Mouse (Mus musculus) gastrocnemius, adult 18-20 months (tissue): ENCODE results near the gene Tuba1b. TPM values are rescaled to one million over a fixed set of nuclear protein-coding genes. Genes with fewer than 3 reads are reported as not detected.
A peak's percentile ranks its signal among the peaks of the same experiment; 100 is the strongest.
"Not testable (repeated sequence)": the region's sequence is repeated elsewhere in the genome, so short reads cannot be mapped to it uniquely, and the experiment has no call there.

ENCODE experiments used
- DNase-seq: peaks from one replicate; pipeline ENCODE4 v3.0.0; 2021; ENCODE audit warnings: low spot score
- long read RNA-seq, 2 experiments: library from polyadenylated mRNA; stranded (forward); transcript quantifications; one replicate each; pipeline ENCODE4 v2.0.0; 2021
- total RNA-seq, 2 experiments: library from RNA; stranded (reverse); gene quantifications; 2 replicates each; pipeline ENCODE4 v1.2.3; 2021

The Tuba1b gene
- 10 to 100 TPM; 15.6 to 29.6 TPM for total RNA-seq
- long read RNA-seq, experiment 1, transcript Tuba1b-201 (4 exons, 1,743 nt) = major isoform, 79 of 83 reads
- long read RNA-seq, experiment 1, partial matches to known transcripts = 4 of 83 reads
- long read RNA-seq, experiment 1, other reads (novel, unspliced or antisense) = 0 of 83 reads
- long read RNA-seq, experiment 2, transcript Tuba1b-201 (4 exons, 1,743 nt) = major isoform, 48 of 54 reads
- long read RNA-seq, experiment 2, partial matches to known transcripts = 2 of 54 reads
- long read RNA-seq, experiment 2, other reads (novel, unspliced or antisense) = 4 of 54 reads

GRCm38 (mm10) chr15:98934217-98934839, at the start of gene Tuba1b:
Tuba1b (minus strand) TSS chr15:98934565.
- DNase-seq = peak; percentile 84

- no peak for DNase-seq
Measured at GRCm38 (mm10) chr15:98983431-98984081, 49.2 kb upstream of the Tuba1b start.

GRCm38 (mm10) chr15:98982100-98982499, 47.7 kb upstream of the Tuba1b start:
- DNase-seq = no peak

DNA sequence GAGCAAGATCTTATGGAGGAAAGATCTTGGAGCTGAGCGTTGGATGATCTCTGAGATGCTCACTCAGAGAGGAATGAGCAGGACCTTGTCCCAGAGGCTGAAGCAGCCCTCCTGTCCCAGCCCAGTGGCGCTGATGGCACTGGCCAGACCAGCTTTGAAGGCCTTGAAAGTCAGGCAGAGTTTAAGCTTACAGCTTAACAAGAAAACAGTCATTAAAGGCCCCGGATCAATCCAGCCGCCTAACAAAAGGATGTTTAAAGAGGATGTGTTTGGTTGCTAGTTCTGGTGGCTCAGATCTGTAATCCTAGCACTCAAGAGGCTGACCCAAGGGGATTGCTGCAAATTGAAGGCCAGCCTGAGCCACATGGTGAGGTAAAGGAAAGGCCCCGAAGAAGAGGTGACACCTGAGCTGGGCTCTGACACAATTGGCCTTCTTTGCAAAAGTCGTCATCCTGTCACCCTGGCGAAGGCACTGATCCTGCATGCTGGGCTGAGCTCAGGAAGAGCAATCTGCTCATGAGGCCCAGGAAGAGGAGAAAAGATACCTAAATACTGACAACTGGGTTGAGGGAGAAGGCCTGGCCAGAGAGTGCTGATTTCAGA, 45.7 kb upstream of the Tuba1b start:
- DNase-seq = no peak

DNA sequence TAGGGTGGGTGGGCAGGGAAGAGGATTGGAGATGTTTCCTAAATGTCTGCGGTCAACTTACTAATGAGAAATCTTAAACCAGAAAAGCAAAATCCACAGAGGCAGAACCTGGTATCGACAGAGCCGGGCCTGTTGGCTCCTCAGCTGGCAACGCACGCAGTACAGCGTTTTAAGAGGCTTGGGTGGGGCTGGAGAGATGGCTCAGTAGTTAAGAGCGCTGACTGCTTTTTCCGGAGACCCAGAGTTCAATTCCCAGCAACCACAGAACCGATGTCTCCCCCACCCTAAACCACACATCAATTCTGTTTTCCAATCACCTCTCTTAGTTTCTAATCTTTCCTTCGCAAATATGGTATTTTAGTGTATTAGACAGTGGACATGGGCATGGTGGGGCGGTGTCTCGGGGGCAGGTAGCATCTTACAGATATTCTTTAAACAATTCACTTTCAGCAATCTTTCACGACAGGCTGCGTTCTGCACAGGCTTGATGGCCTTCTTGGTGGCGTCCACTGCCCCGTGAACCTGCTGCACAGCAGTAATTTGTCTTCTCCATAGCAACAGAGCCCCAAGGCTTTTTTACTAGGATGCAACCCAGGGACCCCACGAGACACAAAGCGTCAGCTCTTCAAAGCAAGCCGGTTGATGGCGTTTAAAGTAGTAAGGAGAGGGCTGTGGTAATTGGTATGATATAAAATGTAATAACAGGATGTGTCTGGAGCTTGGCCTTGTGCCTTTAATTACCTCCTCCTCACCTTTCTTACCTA, 44.2 kb upstream of the Tuba1b start:
- no peak for DNase-seq

- DNase-seq = peak; percentile 93
Measured at GRCm38 (mm10) chr15:98977759-98978408, 43.5 kb upstream of the Tuba1b start.

DNA sequence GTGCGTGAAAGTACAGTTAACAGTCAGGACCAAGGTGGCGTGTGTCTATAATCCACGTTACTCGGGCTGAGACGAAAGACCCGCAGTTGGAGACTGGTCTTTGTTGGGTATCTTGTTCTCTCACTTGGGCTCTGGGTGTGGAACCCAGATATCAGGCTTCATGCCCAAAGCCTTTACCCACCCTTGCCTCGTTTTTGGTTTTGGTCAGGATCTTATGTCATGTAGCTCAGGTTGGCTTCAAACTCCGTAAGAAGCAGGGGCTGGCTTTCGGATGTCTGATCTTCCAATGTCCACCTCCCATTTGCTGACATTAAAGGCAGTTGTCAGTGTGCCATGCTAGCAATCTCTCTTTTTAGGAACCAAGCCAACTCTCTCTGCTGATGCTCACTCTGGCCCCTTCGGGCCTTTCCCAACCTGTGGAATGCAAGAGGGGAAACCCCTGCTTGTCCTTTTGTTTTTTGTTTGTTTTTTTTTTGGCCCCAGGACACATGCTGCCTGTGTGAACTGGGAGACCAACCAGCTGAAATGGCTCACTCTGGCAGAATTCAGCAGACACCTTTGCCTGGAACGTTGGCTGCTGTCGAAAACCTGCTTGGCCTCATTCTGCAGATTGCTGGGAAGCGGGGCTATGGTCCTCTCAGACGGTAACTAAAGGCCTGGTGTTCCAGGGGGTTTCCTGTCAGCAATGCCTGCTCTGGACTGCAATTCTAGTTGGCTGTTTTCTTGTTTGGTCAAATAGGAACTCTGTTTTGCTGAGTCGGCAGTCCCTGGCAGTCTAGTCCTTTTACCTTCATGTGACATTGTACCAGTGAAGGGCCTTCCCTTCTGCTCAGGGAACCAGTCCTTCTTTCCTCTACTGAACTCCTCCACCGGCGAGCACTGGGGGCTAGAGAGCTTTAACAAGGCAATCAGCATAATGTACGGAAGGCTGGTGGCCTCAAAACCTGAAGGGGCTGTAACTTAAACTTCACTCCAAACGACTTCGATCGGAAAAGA, 42.7 kb upstream of the Tuba1b start:
- no peak for DNase-seq

DNA sequence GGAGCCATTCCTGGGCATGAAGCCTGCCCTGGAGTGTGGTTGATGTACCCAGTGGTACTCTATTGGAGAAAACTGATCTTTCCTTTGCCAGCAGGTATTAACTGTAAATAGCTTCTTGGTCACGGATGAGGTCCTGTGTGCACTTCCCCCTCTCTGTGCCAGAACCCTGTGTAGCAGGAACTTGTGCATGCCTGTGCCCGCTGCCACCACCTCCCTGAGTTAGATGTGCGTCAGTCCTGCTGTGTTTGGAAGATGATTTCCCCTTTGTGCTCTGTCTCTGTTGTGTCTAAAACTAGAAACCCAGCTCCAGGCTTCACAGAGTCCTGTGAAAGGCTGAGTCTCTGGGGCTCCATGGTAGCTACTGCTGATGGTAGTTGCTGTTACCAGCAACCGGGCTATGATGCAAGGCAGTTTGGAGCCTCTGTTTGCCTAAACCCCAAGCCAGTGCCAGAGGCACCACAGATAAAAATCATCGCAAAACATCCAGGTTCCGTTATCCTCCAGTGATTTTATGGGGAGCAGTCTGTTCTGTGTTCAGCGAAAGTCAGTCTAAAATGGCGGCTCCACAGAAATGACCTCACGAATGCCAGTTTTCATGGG, 38.8 kb upstream of the Tuba1b start:
- no peak for DNase-seq

- not testable (repeated sequence) for DNase-seq
Measured at GRCm38 (mm10) chr15:98971576-98972320, 37.4 kb upstream of the Tuba1b start.

DNA sequence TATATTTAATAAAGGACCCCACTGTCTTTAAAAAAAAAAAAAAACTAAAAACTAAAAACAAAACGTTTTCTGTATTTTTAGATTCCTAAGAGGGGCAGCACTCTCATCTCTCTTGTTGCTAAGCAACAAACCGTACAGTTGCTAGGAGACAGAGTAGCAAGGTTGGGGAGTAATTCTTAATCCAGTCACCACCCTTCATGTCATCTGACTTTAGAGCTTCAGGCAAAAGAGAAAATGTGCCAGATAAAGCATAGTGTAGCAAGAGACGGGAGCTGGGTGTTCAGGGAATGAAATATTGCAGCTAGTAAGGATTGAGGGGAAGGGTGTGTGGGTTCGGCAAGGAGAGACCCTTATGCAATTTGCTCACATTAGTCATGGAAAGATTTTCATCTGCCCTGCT, 36.7 kb upstream of the Tuba1b start:
- DNase-seq = no peak

DNA sequence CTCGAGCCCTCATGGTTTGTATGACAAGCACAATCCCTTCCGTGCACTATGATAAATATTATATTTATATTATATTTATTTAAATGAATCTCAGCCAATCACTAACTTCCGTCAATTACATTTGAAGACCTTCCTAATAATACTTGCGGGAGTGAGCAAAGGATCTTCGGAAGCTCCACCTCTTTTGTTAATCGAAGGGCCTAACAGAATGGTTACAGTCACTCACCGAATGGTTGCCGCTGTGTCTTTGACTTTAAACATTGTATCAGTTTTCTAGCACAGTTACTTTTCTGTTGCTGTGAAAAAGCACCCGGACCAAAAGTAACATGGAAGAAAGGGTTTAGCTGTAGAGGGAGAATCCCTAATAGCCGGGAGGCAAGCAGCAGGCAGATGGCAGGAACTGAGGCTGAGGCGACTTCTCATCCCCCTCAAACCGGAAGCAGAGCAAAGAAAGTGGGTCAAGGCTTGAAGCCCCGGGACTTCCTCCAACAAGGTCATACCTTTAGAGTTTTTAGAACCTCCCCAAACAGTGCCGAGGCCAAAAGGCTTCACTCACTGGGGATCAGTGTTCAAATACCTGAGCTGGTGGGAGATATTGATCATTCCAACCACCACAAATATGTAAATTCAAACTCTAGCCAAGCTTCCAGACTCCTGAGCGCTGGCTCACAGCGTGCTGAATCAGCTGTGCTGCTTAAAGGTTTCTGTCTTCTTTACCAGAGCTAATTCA, 35.2 kb upstream of the Tuba1b start:
- DNase-seq = no peak

DNA sequence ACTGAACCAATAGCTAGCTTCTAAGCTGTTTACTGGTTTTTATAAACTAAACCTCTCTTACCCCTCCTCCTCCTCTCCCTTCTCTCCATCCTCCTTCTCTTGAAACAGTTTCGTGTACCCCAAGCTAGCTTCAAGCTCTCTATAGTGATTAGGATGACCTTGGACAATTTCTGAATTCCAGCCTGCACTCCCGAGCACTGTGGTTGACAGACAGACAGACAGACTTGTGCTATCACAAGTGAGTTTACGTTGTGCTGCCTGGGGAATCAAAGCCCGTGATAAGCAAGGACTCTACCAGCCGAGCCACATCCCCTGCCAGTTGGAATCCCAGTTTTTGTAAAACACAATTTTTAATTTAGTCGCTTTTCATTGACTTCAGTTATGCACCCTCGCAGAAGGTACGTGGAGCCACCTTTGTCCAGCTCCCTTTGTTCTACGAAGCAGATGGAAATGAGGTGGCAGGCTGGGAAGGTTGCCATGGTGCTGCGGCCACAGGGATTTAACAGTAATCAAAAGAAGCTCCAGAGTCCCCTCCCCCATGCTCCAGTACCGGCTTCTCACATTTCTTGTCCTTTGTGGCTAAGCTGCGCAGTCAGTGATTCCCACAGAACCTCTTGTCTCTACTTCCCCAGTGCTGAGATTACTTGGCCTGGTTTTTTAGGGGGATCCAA, 34.5 kb upstream of the Tuba1b start:
- DNase-seq = no peak

GRCm38 (mm10) chr15:98959531-98959930, 25.2 kb upstream of the Tuba1b start:
- no peak for DNase-seq

- no peak for DNase-seq
Measured at GRCm38 (mm10) chr15:98958901-98959420, 24.6 kb upstream of the Tuba1b start.

DNA sequence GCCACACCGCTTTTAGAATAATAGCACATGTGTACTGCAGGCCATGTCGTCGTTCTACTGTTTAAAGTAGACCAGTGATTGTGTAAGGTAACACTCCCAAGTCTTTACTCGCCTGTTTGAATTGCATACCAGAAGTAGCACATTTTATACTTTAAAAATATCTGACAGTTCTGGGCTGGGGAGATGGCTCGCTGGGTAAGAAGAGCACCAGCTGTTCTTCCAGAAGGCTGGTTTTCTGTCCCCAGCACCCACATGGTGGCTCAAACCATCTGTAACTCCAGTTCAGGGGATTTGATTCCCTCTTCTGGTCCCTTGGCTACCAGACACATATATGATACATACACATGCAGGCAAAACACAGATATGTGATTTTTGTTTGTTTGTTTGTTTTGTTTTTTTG, 23.1 kb upstream of the Tuba1b start:
- DNase-seq = no peak

DNA sequence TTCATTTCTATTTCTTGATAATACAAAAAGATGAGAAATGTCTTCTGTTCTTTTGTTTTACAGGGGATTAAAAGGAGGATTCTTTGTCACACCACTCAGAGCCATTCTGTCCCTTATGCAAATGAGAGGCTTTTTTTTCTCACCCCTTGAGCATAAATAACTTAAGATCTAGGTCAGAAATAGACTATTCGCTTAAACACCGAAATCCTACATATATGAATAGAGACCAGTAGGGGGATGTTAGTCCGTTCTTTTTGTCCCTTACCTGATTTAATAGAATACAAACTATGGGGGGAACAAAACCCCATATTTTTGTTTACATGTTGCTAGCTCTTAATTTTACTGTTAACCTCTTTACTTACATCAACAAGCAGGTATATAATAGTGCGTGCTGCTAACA, 21.6 kb upstream of the Tuba1b start:
- no peak for DNase-seq

GRCm38 (mm10) chr15:98955324-98955723, 21.0 kb upstream of the Tuba1b start:
- DNase-seq = no peak
